Mouse (Mus musculus): ENCODE data around the gene Sult6b1. TPM values are rescaled to one million over a fixed set of nuclear protein-coding genes. Genes with fewer than 3 reads are reported as not detected.

Sult6b1 gene
- 0.83 TPM for polyA plus RNA-seq (2017; shearing (Covaris generic))

GRCm38 (mm10) chr17:78906892-78907291, at the start of gene Sult6b1:
TSS of gene Sult6b1 (minus strand) at chr17:78906992.

DNA sequence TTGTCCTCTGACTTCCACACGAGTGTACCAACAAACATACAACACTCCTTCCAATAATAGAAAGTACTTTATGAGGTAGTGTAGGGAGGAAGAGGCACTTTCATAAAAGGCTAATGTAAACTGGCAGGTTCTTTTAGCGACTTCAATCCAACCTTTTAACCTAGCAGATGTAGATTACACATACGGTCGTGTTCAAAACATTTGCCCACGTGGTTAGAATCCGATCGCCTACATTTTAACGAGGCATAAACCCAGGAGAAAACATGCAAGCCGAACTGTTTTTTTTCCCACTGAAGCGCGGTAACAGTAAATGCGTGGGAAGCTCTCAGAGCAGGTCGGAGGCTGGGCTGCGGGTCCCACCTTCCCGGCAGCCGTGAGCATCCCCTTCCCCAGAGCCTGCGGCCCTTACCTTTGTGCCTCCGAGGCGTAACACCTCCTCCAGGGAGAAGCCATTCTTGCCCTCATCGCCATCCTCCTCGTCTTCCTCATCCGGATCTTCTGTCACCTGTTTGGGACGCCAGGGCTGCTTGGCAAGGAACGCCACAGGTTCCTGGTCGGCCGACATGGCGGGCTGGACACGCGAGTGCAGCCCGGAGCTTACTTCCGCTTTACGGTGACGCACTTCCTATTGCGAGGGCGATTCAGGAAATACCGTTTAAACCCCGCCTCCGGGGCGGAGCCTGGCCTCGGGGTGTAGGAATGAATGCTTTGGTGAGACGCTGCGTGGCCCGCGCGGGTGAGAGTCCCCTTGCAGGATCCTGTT, 29.9 kb upstream of the Sult6b1 start, which contains the start of the genes Cebpz and Ndufaf7:
Gene Cebpz, minus strand, starts transcription at position 601 of the 763 bp plus-strand sequence.
Gene Ndufaf7, plus strand, starts transcription at position 671 of the 763 bp plus-strand sequence.

DNA sequence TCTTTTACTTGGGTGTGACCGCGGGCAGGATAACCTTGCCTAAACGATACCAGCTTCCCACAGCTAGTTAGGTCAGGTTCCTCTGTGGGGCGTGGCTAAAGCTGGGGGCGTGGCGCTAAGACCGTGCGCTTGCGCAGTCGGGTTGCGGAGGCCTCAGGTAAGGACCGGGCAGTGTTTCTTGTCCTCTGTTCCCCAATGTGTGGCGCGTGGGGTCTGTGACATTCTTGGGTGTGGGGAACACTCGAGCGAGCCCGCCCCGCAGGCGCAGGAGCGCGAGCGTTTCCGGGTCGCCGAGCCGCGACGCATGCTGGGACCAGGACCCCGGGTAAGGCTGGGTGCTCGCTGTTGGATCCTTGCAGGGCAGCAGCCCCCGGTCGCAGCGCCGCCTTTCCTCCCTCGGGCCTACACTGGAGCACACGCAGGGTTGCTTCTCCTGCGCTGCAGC, 9.6 kb upstream of the Sult6b1 start, which contains the start of gene Cebpzos:
Gene Cebpzos, plus strand, starts transcription at position 132 of the 445 bp plus-strand sequence.

DNA sequence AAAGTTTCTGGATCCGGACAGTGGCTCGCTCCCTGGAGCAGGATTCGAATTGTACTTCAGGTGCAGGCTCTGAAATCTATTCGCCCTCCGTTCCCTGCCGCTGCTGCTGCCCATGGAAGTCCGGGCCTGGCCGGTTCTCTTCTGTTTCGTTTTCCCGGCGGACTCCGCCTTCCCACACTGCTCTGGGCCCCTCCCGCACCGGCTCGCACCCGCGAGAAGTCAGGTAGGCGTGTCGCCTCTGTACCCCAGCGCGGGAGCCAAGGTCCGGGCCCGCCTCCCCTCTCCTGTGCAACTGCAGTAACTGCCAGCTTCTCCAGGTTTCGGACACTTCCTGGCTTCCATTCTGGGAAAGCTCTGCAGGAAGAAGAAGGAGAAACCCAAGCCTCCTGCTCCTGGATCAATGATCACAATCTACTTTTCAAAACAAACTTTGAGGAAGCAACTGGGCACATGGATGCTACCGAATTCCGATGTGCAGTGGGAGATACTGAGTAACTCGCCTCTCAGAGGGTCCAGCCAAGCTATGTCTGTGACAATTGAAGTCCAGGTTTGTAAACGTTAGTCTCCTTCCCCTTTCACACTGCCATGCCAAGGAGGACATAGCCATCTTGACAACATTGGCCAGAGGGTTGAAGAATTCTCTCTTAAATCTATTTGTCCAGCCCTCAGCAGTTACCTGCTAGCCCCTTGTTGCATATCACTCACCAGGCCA, 24.2 kb downstream of the Sult6b1 start, which contains the start of gene Eif2ak2:
Gene Eif2ak2, minus strand, starts transcription at position 173 of the 712 bp plus-strand sequence.

DNA sequence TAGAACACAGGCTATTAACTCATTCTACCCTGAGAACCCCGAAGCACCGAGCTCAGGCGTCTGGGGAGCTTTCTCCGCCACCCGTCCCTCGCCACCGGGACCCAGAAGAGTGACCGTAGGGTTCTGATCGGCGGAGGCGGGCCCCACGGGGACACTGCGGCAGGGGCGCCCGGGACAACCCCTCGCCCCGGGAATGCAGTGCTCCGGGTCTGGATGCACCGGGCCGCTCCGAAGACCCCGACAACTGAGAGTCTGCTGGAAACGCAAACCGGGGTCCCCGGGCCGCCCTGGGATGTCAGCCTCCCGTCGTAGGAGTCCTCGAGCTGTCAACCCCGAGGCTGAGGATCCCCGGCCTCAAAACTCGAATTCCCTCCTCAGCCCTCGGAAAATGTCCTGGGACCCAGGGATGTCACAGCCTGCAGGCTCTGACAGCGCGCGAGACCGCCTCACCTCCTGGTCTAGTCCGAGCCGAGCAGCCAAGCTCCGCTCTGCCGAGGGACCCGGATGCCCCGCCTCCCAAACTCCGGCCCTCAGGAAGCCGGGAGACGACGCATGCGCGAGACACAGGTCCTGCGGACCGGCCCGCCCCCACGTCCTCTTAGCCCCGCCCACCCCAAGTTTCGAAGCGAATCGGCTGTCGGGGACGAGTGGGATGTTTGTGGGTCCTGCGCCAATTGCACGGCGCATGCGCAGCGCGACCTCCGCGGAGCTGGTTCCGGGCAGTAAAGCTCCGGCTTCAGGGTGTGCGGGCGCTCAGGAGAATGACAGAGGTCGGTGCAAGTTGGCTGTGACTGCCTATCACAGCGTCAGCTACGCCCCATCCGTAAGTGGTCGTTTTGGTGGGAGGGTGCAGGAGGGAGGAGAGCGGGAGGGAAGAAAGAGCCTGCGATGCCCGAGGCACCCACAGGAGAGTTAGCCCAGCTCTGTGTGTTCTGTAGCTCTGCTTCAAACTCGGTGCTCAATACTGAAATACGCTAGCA, 71.6 kb downstream of the Sult6b1 start, which contains the start of the genes Heatr5b and Gpatch11:
Gene Heatr5b, minus strand, starts transcription at position 509 of the 980 bp plus-strand sequence.
Gene Gpatch11, plus strand, starts transcription at position 712 of the 980 bp plus-strand sequence.

Other genes with a start within 250 kb of the Sult6b1 start
- gene Strn, start 169.8 kb downstream of the Sult6b1 start, polyA plus RNA-seq (2017; shearing (Covaris generic)): 11.0 TPM
- gene Heatr5b, start 71.6 kb downstream of the Sult6b1 start, polyA plus RNA-seq (2017; shearing (Covaris generic)): 32.1 TPM
- gene Gpatch11, start 71.4 kb downstream of the Sult6b1 start, polyA plus RNA-seq (2017; shearing (Covaris generic)): 95.2 TPM
- gene Eif2ak2, start 24.4 kb downstream of the Sult6b1 start, polyA plus RNA-seq (2017; shearing (Covaris generic)): 29.0 TPM
- 58.1 TPM for gene Cebpzos, start 9.5 kb upstream of the Sult6b1 start, polyA plus RNA-seq (2017; shearing (Covaris generic))
- 97.2 TPM for gene Cebpz, start 30.1 kb upstream of the Sult6b1 start, polyA plus RNA-seq (2017; shearing (Covaris generic))
- 54.0 TPM for gene Ndufaf7, start 30.1 kb upstream of the Sult6b1 start, polyA plus RNA-seq (2017; shearing (Covaris generic))
- 11.5 TPM for gene Prkd3, start 113.8 kb upstream of the Sult6b1 start, polyA plus RNA-seq (2017; shearing (Covaris generic))
- gene Qpct, start 144.9 kb upstream of the Sult6b1 start, polyA plus RNA-seq (2017; shearing (Covaris generic)): 0.68 TPM